Mouse (Mus musculus): ENCODE results near the gene Efna5.

- TF ChIP-seq CTCF (IDR thresholded peaks at IDR 0.05; ENCODE audit: low read depth, low read length): no peak
- TF ChIP-seq TAL1 (conservative IDR thresholded peaks at IDR 0.05; ENCODE audit: low read depth, low read length): no peak
Measured at GRCm38 (mm10) chr17:62580127-62580526, 301.0 kb downstream of the Efna5 start.
